Mouse (Mus musculus) forebrain, embryonic 13.5 days (tissue): ENCODE measurements around the gene Kcnn4. TPM values are rescaled to one million over a fixed set of nuclear protein-coding genes. Genes with fewer than 3 reads are reported as not detected.

Source experiments
- microRNA-seq: library from miRNA; unstranded; fragments of <30 nt; microRNA quantifications from one replicate; pipeline ENCODE4, GENCODE M21; 2016
- polyA plus RNA-seq: library from polyadenylated mRNA; unstranded; fragments of >200 nt; fragmentation: Nextera tagmentation; extraction: Ambion mirVana; gene quantifications from 2 replicates; pipeline ENCODE4 v1.2.1, GENCODE M21; 2015

Gene Kcnn4
- polyA plus RNA-seq, 1 experiment from 2014 or later = 0.40 TPM

Small RNA genes within 50 kb of the gene (microRNA-seq; reads per million reads assigned to microRNA genes)
- not detected for gene Gm27592

Other genes starting within 250 kb of the Kcnn4 start
- gene Zfp235, start 236.1 kb upstream of the Kcnn4 start, polyA plus RNA-seq = 18.7 and 18.8 TPM in 2 replicates
- gene Zfp114, start 195.2 kb upstream of the Kcnn4 start, polyA plus RNA-seq = 8.4 and 8.8 TPM in 2 replicates
- 8.1 and 8.4 TPM in 2 replicates for gene Zfp111, start 158.8 kb upstream of the Kcnn4 start, polyA plus RNA-seq
- 4.5 and 4.6 TPM in 2 replicates for gene Zfp109, start 132.7 kb upstream of the Kcnn4 start, polyA plus RNA-seq
- 2.5 and 3.4 TPM in 2 replicates for gene Zfp108, start 115.5 kb upstream of the Kcnn4 start, polyA plus RNA-seq
- gene Zfp93, start 99.8 kb upstream of the Kcnn4 start, polyA plus RNA-seq = 9.3 and 9.4 TPM in 2 replicates
- 44.0 and 46.2 TPM in 2 replicates for gene Zfp61, start 69.0 kb upstream of the Kcnn4 start, polyA plus RNA-seq
- 20.1 and 20.9 TPM in 2 replicates for gene Zfp94, start 53.6 kb upstream of the Kcnn4 start, polyA plus RNA-seq
- not detected in 2 replicates for gene Tescl, start 36.3 kb upstream of the Kcnn4 start, polyA plus RNA-seq
- gene Lypd5, start 21.1 kb upstream of the Kcnn4 start, polyA plus RNA-seq = not detected in 2 replicates
- gene Smg9, start 29.4 kb downstream of the Kcnn4 start, polyA plus RNA-seq = 25.7 and 30.4 TPM in 2 replicates
- 0.15 TPM in 1 of 2 replicates, not detected in the other for gene Irgc1, start 82.0 kb downstream of the Kcnn4 start, polyA plus RNA-seq
- gene Plaur, start 92.2 kb downstream of the Kcnn4 start, polyA plus RNA-seq = 1.3 TPM in 2 replicates
- gene Cadm4, start 111.8 kb downstream of the Kcnn4 start, polyA plus RNA-seq = 45.8 and 47.0 TPM in 2 replicates
- 214 and 220 TPM in 2 replicates for gene Zfp428, start 136.7 kb downstream of the Kcnn4 start, polyA plus RNA-seq
- gene AC161166.1, start 142.2 kb downstream of the Kcnn4 start, polyA plus RNA-seq = 0.97 and 1.1 TPM in 2 replicates
- 15.1 and 17.4 TPM in 2 replicates for gene Irgq, start 160.4 kb downstream of the Kcnn4 start, polyA plus RNA-seq
- gene Pinlyp, start 175.9 kb downstream of the Kcnn4 start, polyA plus RNA-seq = not detected in 2 replicates
- 89.6 and 99.1 TPM in 2 replicates for gene Xrcc1, start 176.0 kb downstream of the Kcnn4 start, polyA plus RNA-seq
- gene Ethe1, start 217.3 kb downstream of the Kcnn4 start, polyA plus RNA-seq = 16.8 and 16.9 TPM in 2 replicates
- 4.7 and 5.1 TPM in 2 replicates for gene Zfp575, start 217.4 kb downstream of the Kcnn4 start, polyA plus RNA-seq
- not detected in 2 replicates for gene Phldb3, start 240.5 kb downstream of the Kcnn4 start, polyA plus RNA-seq